Mouse (Mus musculus): ENCODE data around the gene Gabrq.

Gabrq gene

DNA sequence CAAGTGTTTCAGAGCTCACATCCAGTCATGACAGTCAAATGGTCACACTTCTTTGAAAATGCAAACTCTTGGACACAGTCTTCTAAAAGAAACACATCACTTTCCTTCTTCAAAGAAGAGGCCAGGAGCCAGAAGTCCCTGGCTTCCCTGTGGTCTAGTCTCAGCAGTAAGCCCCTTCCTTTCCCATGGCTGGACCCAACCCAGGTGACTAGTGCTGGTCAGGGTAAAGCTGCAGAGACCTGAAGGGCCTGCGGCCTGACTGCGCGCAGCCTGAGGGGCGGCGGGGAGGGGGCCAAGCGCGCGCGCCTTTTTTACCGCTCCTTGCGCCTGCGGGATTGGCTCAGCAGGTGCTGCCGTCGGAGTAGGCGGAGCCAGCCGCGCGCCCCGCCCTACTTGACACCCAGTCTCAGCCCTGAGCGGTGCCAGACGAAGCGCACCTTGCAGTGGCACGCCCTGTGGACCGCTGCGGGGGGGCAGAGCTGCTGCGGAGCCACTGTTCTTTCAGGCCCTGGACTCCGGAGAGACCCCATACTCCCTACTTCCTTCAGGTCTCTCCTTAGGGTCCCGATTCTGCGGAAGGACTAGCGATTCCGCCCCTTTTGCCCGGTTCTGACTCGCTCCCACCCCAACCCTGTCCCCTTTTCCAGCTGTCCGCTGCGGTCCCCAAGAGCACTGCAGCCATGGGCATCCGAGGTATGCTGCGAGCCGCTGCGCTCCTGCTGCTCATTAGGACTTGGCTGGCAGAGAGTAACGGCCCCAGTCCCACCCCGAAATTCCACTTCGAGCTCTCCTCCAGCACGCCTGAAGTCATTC, at the start of gene Gabrq:
TSS of gene Gabrq (plus strand) at position 403 of the 813 bp plus-strand sequence.
- 9% methylated on average over 41 of the region's 43 CpGs for WGBS

DNA sequence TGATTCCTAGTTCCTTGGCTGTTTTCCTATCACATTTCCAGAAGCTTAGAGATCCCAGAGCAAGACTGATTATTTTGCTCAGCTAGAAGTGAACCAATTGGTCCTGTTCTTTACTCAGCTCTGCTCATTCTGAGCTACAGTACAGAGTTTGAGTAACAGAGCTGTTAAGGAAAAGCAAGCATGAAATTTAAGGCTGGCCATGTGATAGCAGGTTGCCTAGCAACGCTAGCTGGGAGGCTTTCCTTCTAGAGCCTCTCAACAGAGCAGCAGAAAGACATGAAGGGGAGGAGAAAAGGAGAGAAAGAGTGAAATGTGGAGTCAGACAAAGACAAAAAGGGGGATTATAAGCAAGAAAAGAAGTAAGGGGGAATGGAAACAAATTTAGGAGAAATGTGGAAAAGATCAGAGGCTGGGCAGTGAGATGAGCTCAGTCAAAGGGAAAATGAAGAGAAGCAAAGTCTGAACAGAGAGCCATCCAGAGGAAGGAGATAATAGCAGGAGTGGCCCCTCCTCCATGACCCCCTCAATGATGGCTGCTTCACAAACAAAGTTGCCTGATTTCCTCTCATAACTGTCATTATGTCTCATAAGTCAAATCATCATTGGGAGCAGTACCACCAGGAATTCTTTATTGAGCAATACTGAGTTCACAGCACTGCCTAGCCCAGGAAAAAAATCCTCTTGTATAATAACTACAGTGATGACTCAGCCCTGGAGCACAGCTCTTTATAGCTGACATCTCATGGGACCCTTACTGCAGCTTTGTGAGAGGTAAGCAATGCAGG, 36.0 kb upstream of the Gabrq start:
- 10% methylated on average over 1 of the region's 1 CpGs for WGBS

DNA sequence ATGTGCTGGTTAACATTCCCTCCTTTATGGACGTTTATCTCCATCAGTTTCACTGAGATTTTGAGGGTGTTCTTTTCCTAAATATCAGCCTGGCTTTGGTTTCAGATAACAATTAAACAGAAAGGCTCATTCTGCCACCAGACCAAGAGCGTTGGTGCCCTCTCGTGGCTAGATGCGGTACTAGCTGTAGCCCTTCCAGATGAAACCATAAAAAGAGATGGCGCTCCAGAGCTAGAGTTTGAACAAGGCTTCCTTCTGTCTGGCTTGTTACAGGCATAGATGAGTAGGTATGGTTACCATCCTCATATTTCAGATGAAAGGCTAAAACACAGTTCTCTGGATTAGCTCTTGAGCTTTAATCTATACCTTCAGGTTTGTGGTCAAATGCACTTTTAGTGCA, 5.4 kb upstream of the Gabrq start:
- under 1% methylated on average over 5 of the region's 5 CpGs for WGBS

DNA sequence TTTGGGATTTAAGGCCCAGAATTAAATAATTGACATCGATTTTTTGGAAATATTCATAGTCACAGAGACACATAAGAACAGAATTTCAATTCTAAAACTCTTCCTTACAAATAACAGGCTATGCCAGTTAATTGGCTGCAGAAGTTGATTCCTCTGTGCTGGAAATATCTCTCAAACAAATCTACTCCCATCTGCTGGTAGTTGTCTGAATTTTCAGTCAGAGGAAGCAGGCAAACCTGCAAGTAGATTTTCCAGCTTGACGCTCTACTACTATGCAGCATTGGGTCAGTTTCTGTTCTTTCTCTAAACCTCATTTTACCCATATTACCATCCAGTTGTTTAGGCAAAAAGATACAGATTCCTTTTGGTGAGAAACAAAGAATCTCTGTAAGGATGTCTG, 1.7 kb upstream of the Gabrq start:
- whole genome bisulfite sequencing = 60% methylated on average over 2 of the region's 2 CpGs

DNA sequence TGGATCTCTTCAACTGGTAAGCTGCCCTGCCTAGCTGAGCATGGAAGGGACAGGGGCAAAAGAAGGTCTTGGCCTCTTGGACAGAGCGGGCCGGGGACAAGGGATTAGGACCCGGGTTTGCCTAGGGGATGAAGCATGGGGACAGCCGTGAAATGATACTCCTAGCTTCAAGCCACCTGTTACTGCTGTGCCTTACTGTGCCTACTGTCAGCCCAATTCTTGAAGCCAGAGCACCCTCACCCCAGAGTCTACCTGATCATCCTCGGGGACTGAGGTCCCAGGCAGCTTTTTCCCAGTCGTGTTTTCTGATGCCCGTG, 569 bp downstream of the Gabrq start:
- 23% methylated on average over 7 of the region's 7 CpGs for WGBS
